Mouse (Mus musculus) liver, embryonic 14.5 days (tissue): ENCODE results near the gene Dnaic1.

Experiments
- CTCF ChIP-seq: IDR thresholded peaks from 2 replicates; pipeline ENCODE4 v1.5.1; 2016; ENCODE audit warnings: antibody characterized with exemption, low read depth, control low read depth
- EP300 ChIP-seq: IDR thresholded peaks from 2 replicates; pipeline ENCODE4 v1.6.1; 2016; ENCODE audit warnings: antibody characterized with exemption, low read depth

DNA sequence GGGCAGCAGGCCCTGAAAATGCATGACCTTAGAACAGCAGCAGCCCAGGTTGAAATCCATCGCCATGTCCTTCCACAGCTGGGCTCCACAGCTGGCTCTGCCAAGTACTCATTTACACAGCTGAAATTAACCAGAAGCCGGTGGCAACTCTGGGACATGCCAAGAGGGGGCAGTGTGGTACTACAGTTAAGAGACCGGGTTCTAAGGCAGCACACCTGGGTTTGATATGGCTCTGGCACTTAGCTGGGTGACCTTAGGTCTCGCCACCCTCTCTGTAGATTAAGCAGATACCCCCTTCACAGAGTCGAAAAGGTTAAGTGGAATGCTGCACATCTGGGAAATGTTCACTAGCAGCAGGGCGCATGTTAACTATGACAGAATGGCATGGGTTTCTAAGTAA lies 17.0 kb upstream of the Dnaic1 start:
- peak; percentile 73 for TF ChIP-seq CTCF
- no peak for TF ChIP-seq EP300
